Mouse (Mus musculus) B cell, adult 2 months (primary cell): ENCODE measurements at regions not wholly inside any gene's neighbourhood (a gene's known extent, or its start where the extent isn't known, plus 50 kb on each side); places are given as distances from the start of the nearest gene placed in this dataset.

ENCODE experiments used
- DNase-seq, 2 experiments: peaks; one replicate each; pipeline ENCODE4 v3.0.0; 2022

DNA sequence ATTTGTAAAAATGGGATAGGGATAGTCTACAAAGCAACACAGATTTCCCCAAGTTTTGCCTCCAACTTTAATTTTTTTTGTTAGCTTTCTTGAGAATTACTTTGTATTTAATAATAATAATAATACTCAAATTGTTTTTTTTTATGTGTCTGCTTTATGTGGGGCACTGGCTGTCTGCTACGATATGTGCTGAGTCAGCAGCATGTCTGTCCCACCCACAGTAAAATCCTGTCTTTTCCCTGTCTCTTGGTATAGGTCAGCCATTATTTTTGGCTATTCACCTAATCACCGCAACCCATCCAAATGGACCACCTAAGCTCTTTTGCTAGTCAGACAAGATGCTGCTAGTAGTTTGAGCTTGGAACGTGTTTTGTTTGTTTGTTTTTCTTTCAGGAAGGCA lies 473.0 kb downstream of the Hs3st4 start:
- no peak for DNase-seq

DNA sequence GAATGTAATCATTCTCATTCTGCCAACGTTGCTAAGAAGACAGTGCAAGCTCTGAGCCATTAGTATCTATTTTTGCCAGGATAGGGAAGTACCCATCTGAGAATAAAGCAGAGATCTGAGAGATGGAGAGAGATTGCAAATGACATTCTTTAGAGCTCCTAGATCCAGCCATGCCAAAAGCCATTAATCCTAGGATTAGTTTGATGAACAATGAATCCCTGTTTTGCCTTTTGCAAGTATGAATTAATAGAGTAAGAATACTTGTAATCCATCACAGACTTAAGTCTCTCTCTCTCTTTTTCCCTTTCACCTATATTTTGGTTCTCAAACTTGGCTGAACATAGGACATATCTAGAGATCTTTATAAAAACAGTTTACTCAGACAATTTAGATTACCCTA lies 504.7 kb downstream of the Hs3st4 start:
- no peak for DNase-seq

DNA sequence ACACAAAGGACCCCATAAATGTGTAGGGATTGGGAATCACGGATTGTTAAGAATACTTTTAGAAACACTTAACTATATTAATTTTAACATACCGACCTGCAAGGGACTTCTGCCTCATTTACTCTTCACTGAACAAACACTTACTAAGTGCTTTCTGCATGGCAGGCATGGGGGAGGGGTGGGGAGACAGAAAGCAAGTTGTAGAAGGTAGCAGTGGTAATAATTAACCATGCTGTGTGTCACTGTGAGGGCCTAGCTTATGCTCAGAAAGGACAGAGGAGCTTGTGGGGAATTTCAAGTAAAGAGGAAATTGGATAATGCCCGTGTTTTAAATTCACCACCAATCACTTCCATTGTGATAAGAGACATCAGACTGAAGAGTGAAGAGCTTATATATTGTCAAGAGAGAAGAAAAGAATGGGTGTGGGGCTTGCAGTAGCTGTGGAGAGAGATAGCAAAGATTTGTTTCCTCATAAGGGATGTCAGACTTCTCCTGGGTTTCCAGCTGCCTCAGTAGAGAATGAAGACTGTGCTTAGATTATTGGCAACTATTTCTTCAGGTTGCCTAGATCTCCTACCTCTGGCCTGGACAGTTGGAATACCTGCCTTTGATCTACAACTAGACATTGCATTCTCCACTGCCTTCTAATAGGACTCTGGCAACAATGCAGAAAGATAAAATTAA lies 508.6 kb downstream of the Hs3st4 start:
- DNase-seq: no peak

DNA sequence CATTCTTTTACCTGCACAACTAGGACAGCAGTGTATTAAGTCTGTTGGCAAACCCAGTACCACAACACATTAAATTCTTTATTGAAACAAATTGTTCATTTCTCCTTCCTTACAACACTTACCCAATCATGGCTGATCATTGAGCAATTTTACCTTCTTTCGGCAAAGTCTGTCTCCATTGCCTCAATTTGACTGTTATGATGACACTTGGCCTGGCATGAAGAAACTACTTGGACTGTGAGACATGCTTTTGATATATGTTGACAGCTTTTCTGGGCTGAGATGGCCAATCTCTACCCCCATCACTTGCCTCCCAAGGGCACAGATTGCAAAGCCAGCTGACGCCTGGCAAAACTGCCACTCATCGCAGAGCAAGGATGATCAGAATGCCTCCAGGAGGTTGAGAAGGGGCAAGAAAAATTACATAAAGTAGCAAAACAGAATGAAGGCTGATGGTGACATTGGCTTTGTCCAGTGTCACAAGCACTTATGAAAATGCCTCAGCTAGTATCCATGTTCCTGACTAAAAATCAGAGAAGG lies 509.3 kb downstream of the Hs3st4 start:
- DNase-seq: no peak

DNA sequence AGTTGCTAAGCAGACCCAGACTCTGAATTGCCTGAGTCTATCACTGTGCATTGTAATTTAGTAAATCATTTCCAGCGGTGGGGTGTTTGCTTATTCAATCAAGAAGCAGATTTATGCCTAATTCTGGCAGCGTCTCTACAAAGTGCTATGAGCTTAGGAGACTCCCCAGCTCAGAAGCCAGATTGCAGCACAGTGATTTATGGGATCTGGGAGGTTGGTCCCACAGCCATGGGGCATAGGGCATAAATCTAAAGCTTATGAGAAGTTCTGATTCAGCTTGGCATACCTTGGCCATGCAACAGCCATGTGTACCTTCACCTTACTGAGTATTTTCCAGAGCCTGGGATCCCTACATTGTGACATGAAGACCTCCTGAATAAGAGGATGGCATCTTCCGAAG lies 518.0 kb downstream of the Hs3st4 start:
- no peak for DNase-seq

DNA sequence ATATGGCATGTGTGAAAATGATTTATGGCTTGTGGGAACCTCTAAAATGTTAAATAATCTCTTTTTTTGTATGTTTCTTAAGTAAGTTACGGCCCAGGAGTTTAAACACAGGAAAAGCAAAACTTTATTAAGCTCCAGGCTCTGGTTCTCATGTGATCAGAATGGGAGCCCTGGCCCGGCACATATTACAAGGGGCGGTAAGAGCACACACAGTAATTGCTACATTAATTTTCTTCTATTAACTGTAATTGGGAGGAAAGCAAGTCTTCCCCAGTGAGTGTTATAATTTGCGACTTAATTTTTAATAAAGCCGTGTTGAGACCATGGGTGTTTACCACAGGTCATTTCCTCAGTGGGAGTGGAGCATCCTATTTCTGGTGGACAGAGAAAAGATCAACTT lies 520.1 kb downstream of the Hs3st4 start:
- no peak for DNase-seq

DNA sequence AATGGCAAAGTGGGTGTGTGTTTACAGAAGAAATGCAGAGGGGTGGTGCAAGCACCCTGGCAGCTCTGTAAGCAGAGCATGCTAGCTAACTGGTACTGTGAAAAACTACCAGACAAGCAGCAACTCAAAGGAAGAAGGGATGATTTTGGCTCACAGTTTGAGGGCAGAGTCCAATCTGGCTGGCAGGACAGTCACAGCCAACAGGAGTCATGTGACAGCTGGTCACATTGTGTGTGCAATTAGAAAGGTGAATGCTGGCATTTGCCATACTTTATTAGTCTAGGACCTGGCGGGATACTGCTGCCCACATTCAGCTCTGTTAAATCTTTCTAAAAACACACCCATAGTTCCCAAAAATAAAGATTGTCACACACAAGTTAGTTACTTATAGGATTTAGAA lies 566.4 kb downstream of the Hs3st4 start:
- DNase-seq: no peak

DNA sequence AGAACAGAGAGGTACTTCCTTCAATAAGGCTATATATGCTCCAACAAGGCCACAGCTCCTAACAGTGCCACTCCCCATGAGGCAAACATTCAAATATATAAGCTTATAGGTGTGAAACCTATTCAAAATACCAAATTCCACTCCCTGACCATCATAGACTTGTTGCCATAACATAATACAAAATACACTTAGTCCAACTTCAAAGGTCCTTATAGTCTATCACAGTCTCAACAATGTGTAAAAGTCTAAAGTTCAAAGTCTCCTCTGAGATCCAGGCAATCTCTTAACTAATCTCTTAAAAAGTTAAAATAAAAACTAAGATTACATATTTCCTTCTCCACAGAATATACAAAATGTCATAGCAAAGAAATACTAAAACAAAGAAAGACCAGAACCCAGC lies 574.5 kb downstream of the Hs3st4 start:
- no peak for DNase-seq

DNA sequence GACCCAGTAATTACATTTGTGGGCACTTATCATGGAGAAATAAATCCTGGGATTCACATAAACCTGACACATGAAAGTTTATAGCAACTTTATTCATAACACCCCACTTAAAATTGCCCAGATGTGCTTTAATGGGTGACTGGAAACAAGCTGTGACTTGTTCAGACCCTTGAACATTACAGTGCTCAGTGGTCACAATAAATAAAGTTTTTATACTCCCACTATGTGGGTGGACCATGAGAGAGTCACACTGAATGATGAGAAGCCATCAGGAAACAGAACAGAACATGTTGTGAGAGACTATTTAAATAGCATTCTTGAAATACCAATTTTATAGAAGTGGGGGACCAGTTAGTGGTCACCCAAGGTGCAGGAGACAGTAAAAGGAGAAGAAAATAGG lies 588.1 kb downstream of the Hs3st4 start:
- DNase-seq: no peak

DNA sequence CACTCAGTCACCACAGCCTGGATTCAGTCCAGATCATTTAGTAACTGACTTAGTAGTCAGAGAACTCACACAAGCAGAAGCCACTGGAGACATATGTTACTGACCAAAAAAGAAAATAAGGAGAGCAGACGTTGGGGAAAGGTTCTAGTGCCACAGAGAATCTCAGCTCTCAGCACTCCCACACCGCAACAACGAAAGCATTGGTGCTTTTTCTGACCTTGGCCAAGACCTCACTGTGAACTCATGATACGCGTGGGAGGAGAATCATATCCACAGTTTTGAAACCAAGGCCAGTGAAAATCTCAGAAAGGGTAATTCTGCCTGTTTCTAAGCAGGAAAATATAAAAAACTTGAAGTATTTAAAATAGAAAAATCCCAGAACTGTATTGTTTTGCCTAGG lies 591.0 kb downstream of the Hs3st4 start:
- no peak for DNase-seq

DNA sequence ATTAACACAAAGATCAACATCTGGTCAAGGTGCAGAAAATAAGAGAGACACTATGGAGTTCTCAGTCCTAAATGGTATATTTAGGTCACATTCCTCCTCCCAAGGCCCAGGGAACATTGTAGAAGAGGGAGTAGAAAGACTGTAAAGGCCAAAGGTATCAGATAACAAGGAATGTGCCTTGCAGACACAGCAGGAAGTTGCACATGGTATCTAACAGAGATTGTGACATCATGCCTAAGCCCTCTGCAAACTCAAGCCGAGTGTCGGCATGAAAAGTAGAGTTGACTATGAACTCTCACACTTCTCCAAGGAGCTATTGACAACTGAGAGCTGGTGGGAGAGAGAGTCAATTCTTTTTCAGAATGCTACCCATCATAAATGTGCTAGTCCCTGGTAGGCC lies 598.7 kb downstream of the Hs3st4 start:
- DNase-seq: no peak

DNA sequence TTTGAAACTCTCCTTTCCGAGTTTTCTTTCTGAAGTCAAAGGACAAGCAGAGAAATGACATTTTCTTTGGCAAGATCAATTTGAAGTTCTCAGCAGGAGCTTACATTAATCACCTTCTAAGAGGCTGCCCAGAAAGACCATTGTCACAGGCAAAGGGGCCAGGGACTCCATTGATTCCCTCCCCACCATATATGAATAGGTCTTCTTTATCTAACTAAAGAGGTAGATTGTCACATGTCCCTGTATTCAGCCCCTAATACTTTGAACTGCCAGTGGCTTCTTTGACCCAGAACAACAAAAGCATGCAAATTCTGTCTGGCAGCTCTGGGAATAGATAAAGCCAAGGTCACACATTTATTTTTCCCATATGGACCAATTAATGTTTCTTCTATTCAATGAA lies 602.6 kb downstream of the Hs3st4 start:
- DNase-seq: no peak

DNA sequence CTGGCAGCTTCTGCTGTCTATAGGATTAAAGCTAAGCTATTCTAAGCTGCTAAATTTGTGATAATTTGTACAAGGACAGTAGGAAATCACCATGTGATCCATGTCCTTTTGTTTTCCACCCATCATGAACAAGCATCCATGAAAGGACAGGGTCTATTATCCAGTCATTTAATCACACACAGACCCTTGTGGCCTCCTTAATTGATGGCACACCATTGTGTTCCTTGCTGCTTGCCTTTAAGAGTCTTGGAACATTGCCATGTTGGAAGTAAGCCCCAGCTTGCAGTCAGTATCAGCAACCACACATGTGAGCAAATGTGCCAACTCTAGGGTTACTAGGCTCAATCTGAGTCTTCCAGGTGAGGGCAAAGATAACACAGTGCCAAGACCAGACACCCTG lies 608.7 kb downstream of the Hs3st4 start:
- DNase-seq: no peak

DNA sequence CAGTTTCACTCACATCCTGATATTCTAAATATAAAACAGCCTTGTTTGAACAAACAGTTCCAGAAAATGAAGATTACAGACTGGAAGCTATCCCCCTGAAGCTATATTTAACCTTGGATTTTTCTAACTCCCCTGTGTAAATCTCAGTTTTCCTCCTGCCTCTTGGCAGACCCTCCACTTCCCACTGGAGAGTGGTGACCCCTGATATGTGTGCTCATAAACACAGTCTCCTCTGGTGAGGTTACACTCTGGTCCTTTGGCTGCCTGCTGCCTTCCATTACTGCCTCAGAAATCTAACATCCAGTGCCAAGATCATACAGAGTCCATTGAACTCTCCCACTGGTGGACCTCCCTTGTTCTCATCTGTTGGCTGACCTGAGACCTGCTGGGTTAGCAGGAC lies 610.8 kb downstream of the Hs3st4 start:
- no peak for DNase-seq

DNA sequence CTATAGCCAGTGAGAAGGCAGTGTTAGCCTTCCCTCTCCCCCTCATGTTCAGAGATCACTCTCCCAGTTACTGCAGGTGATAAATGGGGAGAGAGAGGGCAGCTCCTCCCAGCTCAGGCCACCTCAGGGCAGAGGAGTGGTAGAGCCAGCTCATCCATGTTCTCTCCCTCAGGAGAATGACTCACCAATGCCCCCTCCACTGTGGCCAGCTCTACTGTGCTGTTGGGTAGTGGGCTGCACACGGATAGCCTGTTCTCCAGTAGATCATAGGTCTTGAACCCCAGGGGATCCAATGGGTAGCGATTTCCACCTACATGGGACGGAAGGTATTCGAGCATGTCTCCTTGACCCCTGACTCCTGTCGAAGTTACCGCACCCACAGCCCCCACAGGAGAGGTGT lies 618.1 kb downstream of the Hs3st4 start:
- no peak for DNase-seq

DNA sequence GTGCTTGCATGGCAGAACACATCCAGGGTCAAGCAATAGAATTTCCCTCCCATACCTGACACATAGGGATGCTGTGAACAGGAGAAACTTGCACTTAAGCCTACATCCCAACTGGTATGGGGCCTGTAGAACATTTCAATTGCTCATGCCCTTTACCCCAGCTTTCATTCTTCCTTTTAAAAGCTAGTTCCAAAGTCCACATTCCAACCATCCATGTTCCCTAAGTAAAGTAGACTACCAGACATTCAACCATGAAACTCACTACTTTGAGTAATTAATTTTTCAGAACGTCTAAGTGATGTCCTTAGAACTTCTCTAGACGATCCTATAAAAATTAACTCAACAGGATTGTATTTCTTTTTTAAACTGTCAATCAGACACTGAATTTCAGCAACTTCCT lies 621.9 kb downstream of the Hs3st4 start:
- DNase-seq: no peak

DNA sequence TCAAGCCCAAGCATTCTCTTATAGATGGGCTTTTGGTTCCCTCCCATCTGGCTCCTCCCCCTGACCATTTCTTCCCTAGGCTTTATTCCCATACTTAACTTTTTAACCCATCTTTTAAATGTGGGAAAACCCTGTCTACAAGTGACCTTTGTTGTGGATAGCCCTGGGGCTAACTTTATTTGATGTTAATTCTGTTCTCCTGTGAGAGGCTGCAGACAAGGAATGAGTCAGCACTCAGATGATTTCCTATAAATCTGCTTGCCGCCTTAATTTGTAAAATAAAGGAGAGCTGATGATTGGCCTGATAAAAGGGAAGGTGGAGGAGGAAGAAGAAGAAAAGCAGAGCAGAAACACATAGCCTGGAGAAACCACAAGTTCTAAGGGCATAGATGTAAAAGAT lies 623.3 kb downstream of the Hs3st4 start:
- no peak for DNase-seq

DNA sequence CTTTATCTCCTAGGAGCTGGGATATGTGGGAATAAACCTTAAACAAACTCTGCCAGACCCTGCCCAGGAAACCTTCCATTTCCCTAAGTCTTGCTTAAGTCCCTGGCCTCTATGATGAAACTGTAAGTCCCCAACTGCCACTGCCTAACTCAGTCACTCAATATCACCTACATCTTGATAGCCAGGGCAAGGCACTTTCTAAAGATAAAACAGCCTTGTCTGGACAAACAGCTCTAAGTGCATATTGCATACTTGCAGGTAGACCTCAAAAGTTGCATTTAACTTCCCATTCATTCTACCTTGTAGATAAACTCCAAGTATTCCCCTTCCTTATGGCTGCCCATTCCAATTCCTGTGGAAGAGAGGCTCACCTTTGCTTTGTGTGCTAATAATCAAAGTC lies 624.4 kb downstream of the Hs3st4 start:
- DNase-seq: no peak

DNA sequence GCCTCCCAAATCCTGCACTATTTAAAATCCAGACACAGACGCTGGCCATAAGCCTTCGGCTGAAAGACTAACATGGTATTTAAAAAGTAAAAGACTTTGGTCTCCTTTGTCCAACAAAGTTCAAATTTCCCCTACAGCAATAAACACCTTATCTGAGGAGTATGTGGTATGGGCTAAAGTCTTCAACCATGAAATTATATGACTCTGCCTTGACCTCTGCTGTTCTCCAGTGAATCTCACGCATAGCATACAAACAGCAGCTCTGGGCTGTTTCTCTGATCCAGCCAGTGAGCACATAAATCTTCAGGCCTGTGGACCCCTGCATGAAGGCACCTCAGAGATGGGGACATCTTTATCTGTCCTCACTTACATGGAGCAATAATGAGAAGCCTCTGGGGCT lies 627.8 kb downstream of the Hs3st4 start:
- DNase-seq: no peak

DNA sequence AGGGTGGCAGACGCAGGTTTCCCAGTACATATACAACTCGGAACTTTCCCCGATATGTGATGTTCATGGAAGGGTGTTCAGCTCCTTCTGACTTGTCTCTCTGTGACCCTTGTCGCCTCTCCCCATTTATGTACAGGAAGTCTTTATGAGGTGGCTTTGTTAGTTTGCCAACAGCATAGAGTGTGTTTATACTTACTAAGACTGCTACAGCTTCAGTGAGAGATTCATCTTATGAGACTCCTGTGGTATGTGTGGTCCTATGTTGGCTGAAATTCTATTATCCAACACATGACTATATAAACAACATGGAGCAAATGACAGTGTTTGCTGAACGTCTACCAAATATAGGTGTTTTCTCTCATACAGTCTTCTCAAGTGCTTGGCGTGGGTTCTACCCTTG lies 664.5 kb downstream of the Hs3st4 start:
- no peak for DNase-seq

DNA sequence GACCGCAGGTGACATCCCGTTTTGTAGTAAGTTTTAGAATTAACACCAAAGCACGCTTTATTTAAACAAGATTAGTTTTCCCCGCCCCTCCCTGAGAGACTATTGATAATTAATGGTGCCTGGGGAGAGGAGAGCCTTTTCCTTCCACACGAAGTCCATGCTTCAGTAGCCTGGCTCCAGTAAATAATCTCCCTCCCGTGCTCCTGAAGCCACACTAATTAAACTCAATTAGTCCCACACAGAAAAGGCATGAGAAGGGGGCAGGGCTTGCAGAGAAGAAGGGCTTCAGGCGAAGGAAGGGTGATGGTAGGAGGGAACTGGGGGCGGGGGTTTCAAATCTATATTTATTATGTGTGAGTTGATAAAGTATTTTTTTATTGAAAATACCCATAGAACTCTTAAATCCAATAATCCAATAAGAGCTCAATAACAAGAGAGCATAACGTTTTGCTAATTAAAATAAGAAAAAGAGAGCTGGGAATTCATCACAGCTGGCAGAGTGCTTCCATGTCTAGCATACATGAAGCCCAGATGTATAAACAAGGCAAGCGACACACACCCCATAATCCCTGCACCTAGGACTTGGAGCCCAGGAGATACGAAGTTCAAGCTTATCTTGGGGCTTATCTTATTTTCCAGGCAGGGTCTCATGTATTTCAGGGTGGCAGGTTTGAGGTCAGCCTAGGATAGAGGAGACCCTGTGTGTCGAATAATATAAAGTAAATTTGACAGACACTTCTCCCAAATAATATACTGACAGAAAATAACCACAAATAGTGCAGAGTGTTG lies 684.7 kb downstream of the Hs3st4 start:
- no peak for DNase-seq

DNA sequence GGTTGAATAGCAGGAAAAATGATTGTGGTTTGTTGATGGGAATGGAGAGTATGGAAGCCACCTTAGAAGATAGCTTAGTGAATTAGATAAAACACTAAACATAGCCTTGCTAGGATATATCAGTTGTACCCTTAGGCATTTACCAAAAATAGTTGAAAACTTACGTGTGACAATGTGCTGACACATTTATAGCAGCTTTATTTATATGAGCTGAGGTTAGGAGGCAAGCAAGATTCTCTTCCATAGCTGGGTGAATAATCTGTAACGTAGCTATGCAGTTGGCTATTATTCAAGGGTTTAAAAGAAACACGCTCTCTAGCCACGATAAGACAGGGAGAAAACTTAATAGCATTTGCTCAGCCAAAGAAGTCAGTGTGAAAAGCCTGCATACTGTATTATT lies 685.4 kb downstream of the Hs3st4 start:
- no peak for DNase-seq

DNA sequence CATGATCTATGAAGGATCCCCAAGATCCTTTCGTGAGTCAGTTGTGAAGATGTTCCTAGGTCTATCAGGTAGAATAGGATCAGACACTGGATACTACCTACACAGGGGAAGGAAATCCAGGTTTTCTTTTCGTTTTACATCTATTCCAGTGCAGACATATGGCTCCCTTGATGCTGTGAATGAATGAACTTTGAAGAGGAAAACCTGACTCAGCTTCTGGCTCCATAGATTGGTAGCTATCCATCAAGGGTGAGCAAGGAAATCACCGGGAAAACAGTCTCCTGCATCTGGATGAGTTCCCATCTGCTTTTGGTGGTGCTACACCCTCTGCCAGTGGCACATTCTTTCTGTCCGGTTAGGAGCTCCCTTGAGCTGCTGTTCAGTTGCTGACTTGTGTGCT lies 687.8 kb downstream of the Hs3st4 start:
- no peak for DNase-seq

DNA sequence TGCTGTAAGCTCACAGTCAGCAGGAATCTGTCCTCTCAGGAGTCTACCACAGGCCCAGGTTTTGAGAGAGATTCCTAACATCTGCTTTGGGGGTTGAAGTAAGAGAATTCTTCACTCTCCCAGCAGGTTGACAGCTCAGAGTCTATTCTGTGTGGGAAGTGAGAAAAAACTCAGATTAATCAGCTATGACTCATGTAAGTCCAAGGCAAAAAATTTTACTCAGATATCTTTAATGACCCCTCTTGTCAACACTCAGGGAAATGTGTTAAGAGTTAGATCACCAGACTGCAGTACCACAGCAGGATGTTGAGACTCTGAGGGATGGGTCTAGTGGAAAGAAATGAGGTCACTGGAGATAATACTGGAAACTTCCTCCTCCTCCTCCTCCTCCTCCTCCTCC lies 688.4 kb downstream of the Hs3st4 start:
- DNase-seq: no peak
